Mouse (Mus musculus) intestine, embryonic 15.5 days (tissue): ENCODE measurements around the gene Agr2. TPM values are rescaled to one million over a fixed set of nuclear protein-coding genes. Genes with fewer than 3 reads are reported as not detected.

Experiments
- ATAC-seq: fragments of 200-750 bp; cut with Nextera tagmentation; 2 replicates; pipeline ENCODE4 v1.8.0; 2017; ENCODE audit warnings: moderate TSS enrichment, moderate library complexity
- H3K27ac ChIP-seq: fragments of 300-500 bp; sonication (generic); 2 replicates; pipeline ENCODE4 v1.5.1; 2015; ENCODE audit warnings: mild to moderate bottlenecking, inconsistent platforms
- H3K27me3 ChIP-seq: fragments of 300-500 bp; sonication (generic); replicated peaks from 2 replicates; pipeline ENCODE4 v1.6.1; 2015; ENCODE audit warnings: inconsistent platforms
- H3K36me3 ChIP-seq: fragments of 300-500 bp; sonication (generic); 2 replicates; pipeline ENCODE4 v1.6.1; 2015; ENCODE audit warnings: inconsistent platforms
- H3K4me1 ChIP-seq: fragments of 300-500 bp; sonication (generic); replicated peaks from 2 replicates; pipeline ENCODE4 v1.6.1; 2015; ENCODE audit warnings: inconsistent platforms
- H3K4me2 ChIP-seq: fragments of 300-500 bp; sonication (generic); replicated peaks from 2 replicates; pipeline ENCODE4 v1.6.1; 2015; ENCODE audit warnings: mild to moderate bottlenecking, inconsistent platforms
- H3K4me3 ChIP-seq: fragments of 300-500 bp; sonication (generic); replicated peaks from 2 replicates; pipeline ENCODE4 v1.5.1; 2015; ENCODE audit warnings: inconsistent platforms
- H3K9ac ChIP-seq: fragments of 300-500 bp; sonication (generic); 2 replicates; pipeline ENCODE4 v1.6.1; 2015; ENCODE audit warnings: inconsistent platforms
- H3K9me3 ChIP-seq: fragments of 300-500 bp; sonication (generic); 2 replicates; pipeline ENCODE4 v1.6.1; 2016; ENCODE audit warnings: inconsistent platforms
- WGBS: fragments of 180-500 bp; shearing (Covaris S2); methylation state at CpG from one replicate; pipeline ENCODE4 v1.1.7; 2015; 5-methylcytosine and 5-hydroxymethylcytosine counted together
- polyA plus RNA-seq: library from polyadenylated mRNA; unstranded; fragments of >200 nt; fragmentation: Nextera tagmentation; extraction: Ambion mirVana; gene quantifications from 2 replicates; pipeline ENCODE4 v1.2.1, GENCODE M21; 2015

Gene Agr2
- polyA plus RNA-seq, 1 experiment from 2014 or later, result 234 TPM

DNA sequence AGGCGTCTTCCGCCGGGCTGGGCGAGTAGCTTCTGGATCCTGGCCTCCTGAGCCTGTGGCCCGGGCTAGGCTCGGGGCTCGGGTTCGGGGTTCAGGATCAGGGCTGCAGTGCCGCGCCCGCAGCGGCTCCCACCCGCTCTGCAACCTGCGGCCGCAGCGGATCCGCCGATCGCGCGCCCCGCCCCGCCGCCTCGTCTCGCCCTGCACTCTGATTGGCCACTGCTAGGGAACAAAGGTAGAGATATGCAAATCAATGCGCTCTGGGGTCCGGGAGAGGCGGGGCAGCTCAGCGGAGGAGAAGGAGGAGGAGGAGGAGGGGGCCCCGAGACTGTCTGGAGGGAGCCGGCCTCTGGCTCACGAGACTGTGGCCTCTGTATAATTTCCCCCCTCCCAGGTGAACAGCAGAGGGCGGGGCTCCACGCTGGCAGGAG is 49.7 kb downstream of the Agr2 start, which contains the start of gene Tspan13:
Gene Tspan13 (minus strand): TSS at position 153 of the 431 bp plus-strand sequence.
- H3K4me1 ChIP-seq, result 0 out of 2 replicates have a peak, but pooled peaks cover 5% of the 10 kb centered on the region
- ATAC-seq, result peak; percentile 98
- no peaks in the 10 kb centered on the region for H3K27me3 ChIP-seq
- no peaks in the 10 kb centered on the region for H3K9me3 ChIP-seq
- peak within 1 kb of the TSS; percentile 85 for H3K9ac ChIP-seq
- under 1% methylated on average over 35 of the region's 35 CpGs for WGBS
- peak within 1 kb of the TSS; percentile 70 for H3K4me3 ChIP-seq
- no peaks in the 10 kb centered on the region for H3K36me3 ChIP-seq
- H3K4me2 ChIP-seq, result peak within 1 kb of the TSS; percentile 95
- peak within 1 kb of the TSS; percentile 64 for H3K27ac ChIP-seq

DNA sequence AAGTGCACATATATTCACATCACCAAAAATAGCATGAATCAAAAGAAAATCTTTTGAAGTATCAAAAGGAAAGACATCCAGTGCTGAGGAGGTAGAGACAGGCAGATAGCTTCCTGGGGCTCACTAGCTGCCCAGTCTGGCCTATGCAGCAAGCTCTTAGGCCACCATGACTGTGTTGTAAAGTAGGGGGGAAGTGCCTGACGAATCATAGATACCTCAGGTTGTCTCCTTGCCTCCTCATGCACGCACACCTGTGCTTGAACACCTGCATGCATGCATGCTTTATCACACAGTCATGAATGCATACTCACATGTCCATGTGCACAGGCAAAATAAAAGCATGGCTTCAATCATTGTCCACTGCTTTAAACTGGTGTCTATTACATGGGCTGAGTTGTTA is 52.0 kb downstream of the Agr2 start:
- Histone ChIP-seq H3K4me3 (no peak overlapping the region), H3K4me2 (no peak overlapping the region), H3K4me1 (0 out of 2 replicates have a peak, but pooled peaks cover 3% of the 10 kb centered on the region), H3K36me3 (no peaks in the 10 kb centered on the region), H3K27ac (no peak overlapping the region), H3K9ac (no peak overlapping the region), H3K27me3 (no peaks in the 10 kb centered on the region), H3K9me3 (no peaks in the 10 kb centered on the region)
- 84% methylated on average over 2 of the region's 2 CpGs for WGBS
- no peak for ATAC-seq

DNA sequence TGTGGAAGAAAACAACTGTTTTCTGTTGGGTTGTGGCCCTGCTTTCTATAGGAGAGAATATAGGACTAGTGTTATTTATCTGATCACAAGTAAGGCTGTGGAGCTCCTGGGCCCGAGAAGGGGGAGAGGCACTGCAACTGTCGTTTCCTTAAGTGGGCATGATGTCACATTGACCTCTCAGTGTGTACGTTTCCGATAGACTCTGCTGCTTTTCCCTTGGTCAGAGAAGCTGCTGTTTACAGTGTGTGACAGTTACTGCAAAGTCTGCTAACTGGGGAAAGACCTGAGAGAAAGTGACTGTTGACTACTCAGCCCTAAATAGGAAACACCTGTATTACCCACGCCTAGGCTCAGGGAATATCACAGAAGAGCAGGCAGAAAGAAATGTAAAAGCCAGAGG is 53.5 kb downstream of the Agr2 start:
- no peak for ATAC-seq
- Histone ChIP-seq H3K27ac (no peak overlapping the region), H3K27me3 (no peaks in the 10 kb centered on the region), H3K9me3 (no peaks in the 10 kb centered on the region), H3K4me3 (no peak overlapping the region), H3K36me3 (no peaks in the 10 kb centered on the region), H3K4me2 (no peak overlapping the region), H3K4me1 (no peaks in the 10 kb centered on the region), H3K9ac (no peak overlapping the region)
- WGBS, result 23% methylated on average over 5 of the region's 5 CpGs

DNA sequence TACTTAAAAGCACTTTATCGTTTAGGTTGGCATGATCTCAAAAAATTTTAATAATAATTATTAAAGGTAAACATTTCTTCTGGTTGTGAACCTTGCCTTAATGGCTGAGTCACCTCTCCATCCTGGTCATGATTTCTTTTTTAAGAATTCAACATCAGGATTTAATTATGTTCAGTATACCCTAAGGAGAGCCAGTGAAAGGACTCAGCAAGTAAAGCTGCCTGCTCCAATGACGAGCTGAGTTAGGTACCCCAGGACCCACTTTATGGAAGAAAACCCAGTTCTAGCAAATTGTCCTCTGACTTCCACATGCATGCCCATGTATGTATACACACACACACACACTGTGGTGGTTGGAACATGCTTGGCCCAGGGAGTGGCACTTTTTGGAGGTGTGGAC is 54.9 kb downstream of the Agr2 start:
- H3K4me2 ChIP-seq, result no peak overlapping the region
- no peaks in the 10 kb centered on the region for H3K4me1 ChIP-seq
- ATAC-seq, result no peak
- no peaks in the 10 kb centered on the region for H3K36me3 ChIP-seq
- WGBS, result 90% methylated on average over 2 of the region's 2 CpGs
- no peaks in the 10 kb centered on the region for H3K27me3 ChIP-seq
- H3K4me3 ChIP-seq, result no peak overlapping the region
- H3K27ac ChIP-seq, result no peak overlapping the region
- H3K9me3 ChIP-seq, result no peaks in the 10 kb centered on the region
- H3K9ac ChIP-seq, result no peak overlapping the region

DNA sequence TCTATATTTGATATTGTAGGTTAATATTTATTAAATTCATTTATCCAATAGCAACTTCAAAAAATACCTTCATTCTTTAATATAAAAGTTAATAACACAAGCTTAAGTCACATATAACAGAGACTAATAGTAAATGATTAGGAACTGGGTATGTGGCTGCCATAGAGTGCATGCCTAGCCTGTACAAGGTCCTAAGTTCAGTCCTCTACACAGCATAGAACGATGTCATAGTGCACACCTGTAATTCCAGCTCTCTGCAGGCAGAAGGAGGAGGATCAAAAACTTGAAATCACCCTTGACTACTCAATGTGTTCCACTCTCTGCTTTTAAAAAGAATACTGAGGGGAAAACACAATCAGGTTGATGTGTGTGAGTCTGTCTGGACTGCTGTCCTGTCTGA is 57.6 kb downstream of the Agr2 start:
- Histone ChIP-seq H3K9ac (no peak overlapping the region), H3K27ac (no peak overlapping the region), H3K27me3 (no peaks in the 10 kb centered on the region), H3K9me3 (no peaks in the 10 kb centered on the region), H3K4me2 (no peak overlapping the region), H3K36me3 (no peaks in the 10 kb centered on the region), H3K4me3 (no peak overlapping the region), H3K4me1 (no peaks in the 10 kb centered on the region)
- peak; percentile 90 for ATAC-seq
- WGBS, result 70% methylated on average over 1 of the region's 1 CpGs

Other genes starting within 250 kb of the Agr2 start
- not detected in 2 replicates for gene Agr3, start 67.3 kb upstream of the Agr2 start, polyA plus RNA-seq
- 136 and 138 TPM in 2 replicates for gene Tspan13, start 49.6 kb downstream of the Agr2 start, polyA plus RNA-seq
- 35.9 and 37.6 TPM in 2 replicates for gene Ankmy2, start 164.2 kb downstream of the Agr2 start, polyA plus RNA-seq
- 185 and 204 TPM in 2 replicates for gene Bzw2, start 165.2 kb downstream of the Agr2 start, polyA plus RNA-seq